Mouse (Mus musculus) cortical plate, adult 2 months (tissue): ENCODE data around the gene Pigf.

ENCODE experiments used
- CTCF ChIP-seq: fragments of 200-500 bp; IDR thresholded peaks from 2 replicates; pipeline ENCODE4 v1.5.1; 2011; ENCODE audit warnings: mild to moderate bottlenecking, control low read depth, low read length; ENCODE audit not compliant: insufficient read depth; ENCODE audit errors: extremely low read depth
- POLR2A ChIP-seq: fragments of 200-500 bp; IDR thresholded peaks from 2 replicates; pipeline ENCODE4 v1.6.1; 2011; ENCODE audit warnings: mild to moderate bottlenecking, low read length, control low read depth; ENCODE audit not compliant: insufficient read depth; ENCODE audit errors: extremely low read depth

DNA sequence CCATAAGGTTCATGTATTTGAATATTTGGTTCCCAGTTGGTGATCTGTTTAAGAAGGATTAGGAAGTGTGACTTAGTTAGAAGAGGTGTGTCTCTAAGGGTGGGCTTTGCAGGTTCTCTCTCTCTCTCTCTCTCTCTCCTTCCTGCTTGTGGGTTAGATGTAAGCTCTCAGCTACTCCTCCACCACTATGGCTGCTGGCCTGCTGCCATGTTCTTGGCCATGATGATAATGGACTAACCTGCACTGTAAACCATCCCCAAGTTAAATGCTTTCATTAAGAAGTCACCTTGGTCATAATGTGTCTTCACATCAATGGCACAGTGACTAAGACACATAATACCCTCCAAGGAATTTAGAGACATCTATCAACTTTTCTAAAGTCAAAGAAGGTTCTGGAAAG lies 48.3 kb upstream of the Pigf start:
- TF ChIP-seq POLR2A (no peak), CTCF (no peak)
